ENCODE assay signal across 23 mouse cellular contexts in the genomic region with DNA sequence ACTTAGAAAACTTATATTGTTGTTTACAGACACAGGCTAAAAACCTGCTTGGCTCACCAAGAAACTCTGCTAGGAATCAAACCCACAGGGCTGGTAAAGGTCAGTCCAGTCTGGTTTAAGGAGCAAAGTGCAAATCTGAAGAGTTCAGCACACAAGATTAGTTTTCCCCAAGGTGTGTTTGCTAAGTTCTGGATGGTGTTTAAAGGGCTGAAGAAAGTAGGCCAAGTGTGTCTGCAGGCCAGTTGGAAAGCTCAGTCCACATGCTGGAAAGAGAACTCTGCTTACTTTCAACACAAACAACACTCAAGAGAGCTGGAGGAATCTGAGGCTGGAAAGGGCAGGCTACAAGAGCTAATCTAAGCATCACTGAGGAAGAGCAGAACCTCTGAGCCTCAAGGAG. TPM values are rescaled to one million over a fixed set of nuclear protein-coding genes. Genes with fewer than 3 reads are reported as not detected.
DNase-seq lines count a peak whose midpoint lies in the region; ATAC-seq and TF ChIP-seq lines count a peak whose summit lies in the region.
"Had no signal": no experiment of that assay in that cellular context is flagged by ENCODE, and none has a peak within 500 bp of the region (broad histone marks: within the 10 kb centered on the region; RNA-seq: fewer than 3 reads in every experiment).

No protein-coding gene starts in this region.

- H3K4me2 ChIP-seq in lung, postnatal 0 days (replicated peaks; ENCODE audit: low read depth, low read length): no peak overlapping the region
- H3K4me2 ChIP-seq in intestine, embryonic 16.5 days (ENCODE audit: low read depth, low read length): no peak overlapping the region
- H3K4me2 ChIP-seq: hindbrain, embryonic 15.5 days; liver, embryonic 12.5 days; lung, embryonic 14.5 days; midbrain, embryonic 12.5 days; neural tube, embryonic 15.5 days had no signal

- no peak for TF ChIP-seq EP300 in lung, postnatal 0 days (IDR thresholded peaks at IDR 0.05)

- no peak for TF ChIP-seq CTCF in gastrocnemius, adult 2 months (IDR thresholded peaks at IDR 0.05)
- no peak for TF ChIP-seq CTCF in lung, postnatal 0 days (IDR thresholded peaks at IDR 0.05)

- peak overlapping the region; percentile 20 for H3K27ac ChIP-seq in gastrocnemius, adult 2 months
- H3K27ac ChIP-seq in lung, postnatal 0 days (ENCODE audit: low read length): peak overlapping the region; percentile 7; the same call in 1 of the 2 replicates
- no peak overlapping the region for H3K27ac ChIP-seq in intestine, embryonic 16.5 days (ENCODE audit: low read length)
- H3K27ac ChIP-seq: forebrain, embryonic 10.5 days; heart, embryonic 10.5 days; hindbrain, embryonic 15.5 days; liver, embryonic 12.5 days; midbrain, embryonic 12.5 days; neural tube, embryonic 15.5 days had no signal

- DNase-seq in gastrocnemius, adult 2 months: peak; percentile 41
- DNase-seq in gastrocnemius, postnatal 36 days: no peak
- DNase-seq in lung, postnatal 0 days (ENCODE audit: low spot score): peak; percentile 76
- no peak for DNase-seq in lung, postnatal 4 days
- DNase-seq in skeletal muscle tissue, adult 2 months (ENCODE audit: low read depth, low spot score): peak; percentile 27
- DNase-seq in frontal cortex, adult 2 months (ENCODE audit: extremely low spot score in 1 of 2, low spot score in 1 of 2): no peak
- DNase-seq: adrenal gland, adult 2 months; B cell, adult 2 months; cerebellum, adult 9-11 months; heart, postnatal 4 days; lung, embryonic 14.5 days; right cerebral cortex, adult 18-20 months had no signal

- peaks cover 8% of the 10 kb centered on the region; the same call in 1 of the 2 replicates for H3K4me1 ChIP-seq in lung, postnatal 0 days (ENCODE audit: insufficient read depth, low read depth, low read length)
- peaks cover 10% of the 10 kb centered on the region for H3K4me1 ChIP-seq in intestine, embryonic 16.5 days (ENCODE audit: control insufficient read depth, insufficient read depth, low read length)
- H3K4me1 ChIP-seq: liver, embryonic 12.5 days had no signal

- ATAC-seq in lung, postnatal 0 days: peak; percentile 84
- no peak for ATAC-seq in intestine, embryonic 16.5 days
- ATAC-seq: forebrain, embryonic 16.5 days; liver, embryonic 12.5 days; Patski had no signal

- no peaks in the 10 kb centered on the region for H3K27me3 ChIP-seq in lung, postnatal 0 days (replicated peaks; ENCODE audit: insufficient read depth, low read length)
- H3K27me3 ChIP-seq in intestine, embryonic 16.5 days (replicated peaks; ENCODE audit: control insufficient read depth, insufficient read depth, low read length): no peaks in the 10 kb centered on the region
- H3K27me3 ChIP-seq: CH12.LX; hindbrain, embryonic 15.5 days; liver, embryonic 12.5 days; midbrain, embryonic 12.5 days; neural tube, embryonic 15.5 days; Patski had no signal

- H3K36me3 ChIP-seq in lung, postnatal 0 days (ENCODE audit: insufficient read depth, low read length): no peaks in the 10 kb centered on the region
- no peaks in the 10 kb centered on the region for H3K36me3 ChIP-seq in intestine, embryonic 16.5 days (ENCODE audit: control insufficient read depth, insufficient read depth, low read length)
- H3K36me3 ChIP-seq: G1E; hindbrain, embryonic 15.5 days; neural tube, embryonic 15.5 days had no signal

- intact Hi-C loops in gastrocnemius, adult 2 months (cut with DNase I): no loop called here
- intact Hi-C loops in gastrocnemius, postnatal 36 days (cut with DNase I): no loop called here

- no peak overlapping the region for H3K4me3 ChIP-seq in gastrocnemius, adult 2 months
- H3K4me3 ChIP-seq in lung, postnatal 0 days (ENCODE audit: low read depth, low read length): no peak overlapping the region
- no peak overlapping the region for H3K4me3 ChIP-seq in intestine, embryonic 16.5 days (ENCODE audit: low read length)
- H3K4me3 ChIP-seq: forebrain, embryonic 10.5 days; heart, embryonic 10.5 days; hindbrain, embryonic 15.5 days; liver, embryonic 12.5 days; midbrain, embryonic 12.5 days; neural tube, embryonic 15.5 days had no signal

- H3K9ac ChIP-seq in lung, postnatal 0 days (replicated peaks; ENCODE audit: low read depth): no peak overlapping the region
- H3K9ac ChIP-seq in intestine, embryonic 16.5 days (ENCODE audit: low read depth, low read length): no peak overlapping the region
- H3K9ac ChIP-seq: hindbrain, embryonic 15.5 days; liver, embryonic 12.5 days; lung, embryonic 14.5 days; midbrain, embryonic 12.5 days; neural tube, embryonic 15.5 days had no signal

- H3K9me3 ChIP-seq in lung, postnatal 0 days (ENCODE audit: low read length): no peaks in the 10 kb centered on the region
- no peaks in the 10 kb centered on the region for H3K9me3 ChIP-seq in intestine, embryonic 16.5 days (ENCODE audit: control insufficient read depth, low read length)
- H3K9me3 ChIP-seq: forebrain, embryonic 10.5 days; G1E; heart, embryonic 10.5 days; hindbrain, embryonic 15.5 days; liver, embryonic 12.5 days; midbrain, embryonic 12.5 days; neural tube, embryonic 15.5 days had no signal

RNA-seq across cellular contexts. Expression of a gene that starts 13.1 kb away (rescaled TPM):
- total RNA-seq in gastrocnemius, adult 2 months (2021): 10 to 100 TPM in 1 of 2 experiments, 1 to 10 TPM in 1; 7.8 to 11.9 TPM
- 10 to 100 TPM in 1 of 2 experiments, 1 to 10 TPM in 1; 9.7 to 10.6 TPM for total RNA-seq in gastrocnemius, postnatal 36 days (2021)
- 14.1 and 15.6 TPM in 2 replicates for polyA plus RNA-seq in lung, postnatal 0 days (2015; fragmentation: Nextera tagmentation; extraction: Ambion mirVana)
- polyA plus RNA-seq in frontal cortex, adult 2 months (2012; rRNA removed): 35.5 and 36.6 TPM in 2 replicates
- 7.9 and 11.5 TPM in 2 replicates for polyA plus RNA-seq in intestine, embryonic 16.5 days (2015; fragmentation: Nextera tagmentation; extraction: Ambion mirVana)

Comparison
In these comparisons a context has a peak if more than half of its experiments do, and no peak if none do; other contexts are left out.
1. DNase-seq: peak in gastrocnemius, adult 2 months (single experiment), lung, postnatal 0 days (single experiment) and skeletal muscle tissue, adult 2 months (single experiment); none in gastrocnemius, postnatal 36 days (0 of 2), lung, postnatal 4 days (0 of 2) and frontal cortex, adult 2 months (0 of 2).